Mouse (Mus musculus): ENCODE measurements around the gene Naaa. TPM values are rescaled to one million over a fixed set of nuclear protein-coding genes. Genes with fewer than 3 reads are reported as not detected.
A peak's percentile ranks its signal among the peaks of the same experiment; 100 is the strongest.

Gene Naaa
- polyA plus RNA-seq, 1 experiment from 2014 or later, result 13.3 TPM

DNA sequence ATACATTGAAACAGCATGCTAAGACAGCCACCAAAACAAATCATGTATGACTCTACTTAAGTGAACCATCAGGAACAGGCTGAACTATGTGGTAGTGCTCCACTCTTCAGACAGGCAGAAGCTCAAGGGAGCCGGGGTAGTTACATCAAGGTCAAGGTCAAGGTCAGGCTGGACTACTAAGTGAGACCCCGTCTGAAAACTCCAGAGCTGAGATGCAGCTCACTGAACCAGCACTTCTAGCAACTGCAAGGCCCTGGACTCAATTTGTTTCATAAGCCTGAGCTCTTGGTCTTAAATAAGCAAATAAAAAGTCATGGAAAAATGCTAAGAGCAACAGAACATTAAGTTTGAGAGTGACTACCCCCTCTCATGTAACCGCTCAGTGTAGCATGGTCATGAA lies 26.3 kb upstream of the Naaa start:
- Histone ChIP-seq H3K9ac (no peak overlapping the region), H3K27me3 (no peaks in the 10 kb centered on the region), H3K4me2 (replicated peaks) (no peak overlapping the region), H3K27ac (replicated peaks) (no peak overlapping the region), H3K36me3 (peaks cover 61% of the 10 kb centered on the region), H3K4me3 (replicated peaks) (no peak overlapping the region), H3K9me3 (replicated peaks) (no peaks in the 10 kb centered on the region), H3K4me1 (peaks cover 9% of the 10 kb centered on the region)
- WGBS, result 83% methylated on average over 3 of the region's 3 CpGs
- no peak for ATAC-seq (ENCODE audit: insufficient number of reproducible peaks, low FRiP score, low TSS enrichment, low read depth)

DNA sequence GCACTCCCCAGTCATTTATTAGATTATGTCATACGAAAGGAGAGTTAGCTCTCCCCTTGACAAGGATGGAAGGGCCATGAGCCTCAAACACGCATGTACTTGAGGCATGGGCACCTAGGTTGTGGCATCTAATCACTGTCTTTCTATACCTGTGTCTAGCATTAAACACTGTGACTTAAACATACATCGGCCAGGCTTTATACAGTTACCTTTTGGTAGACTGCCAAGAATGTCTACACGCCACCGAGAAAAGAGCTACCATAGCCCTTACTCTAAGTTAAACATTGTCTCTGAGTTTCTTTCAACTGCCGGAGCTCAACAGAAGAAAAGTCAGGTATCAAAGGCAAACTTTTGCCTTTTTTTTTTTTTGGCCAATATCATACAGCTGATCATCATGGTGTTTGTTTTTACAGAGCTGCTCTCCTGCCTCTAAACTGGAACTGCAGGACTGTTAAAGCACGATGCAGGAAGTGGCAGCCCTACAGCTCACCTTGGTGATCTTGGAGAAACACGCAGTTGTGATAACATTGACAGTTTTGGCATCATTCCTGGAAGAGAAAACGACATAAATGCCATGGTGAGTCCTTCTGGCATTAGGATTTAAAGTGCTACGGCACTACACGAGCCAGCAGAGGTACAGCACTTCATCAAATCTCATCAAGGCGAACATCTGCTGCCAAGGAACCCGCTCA lies 24.3 kb upstream of the Naaa start:
- Histone ChIP-seq H3K4me2 (replicated peaks) (no peak overlapping the region), H3K27ac (replicated peaks) (no peak overlapping the region), H3K9me3 (replicated peaks) (no peaks in the 10 kb centered on the region), H3K9ac (no peak overlapping the region), H3K27me3 (no peaks in the 10 kb centered on the region), H3K36me3 (peaks cover 75% of the 10 kb centered on the region), H3K4me1 (no peaks in the 10 kb centered on the region), H3K4me3 (replicated peaks) (no peak overlapping the region)
- no peak for ATAC-seq (ENCODE audit: insufficient number of reproducible peaks, low FRiP score, low TSS enrichment, low read depth)
- WGBS, result 89% methylated on average over 13 of the region's 13 CpGs

DNA sequence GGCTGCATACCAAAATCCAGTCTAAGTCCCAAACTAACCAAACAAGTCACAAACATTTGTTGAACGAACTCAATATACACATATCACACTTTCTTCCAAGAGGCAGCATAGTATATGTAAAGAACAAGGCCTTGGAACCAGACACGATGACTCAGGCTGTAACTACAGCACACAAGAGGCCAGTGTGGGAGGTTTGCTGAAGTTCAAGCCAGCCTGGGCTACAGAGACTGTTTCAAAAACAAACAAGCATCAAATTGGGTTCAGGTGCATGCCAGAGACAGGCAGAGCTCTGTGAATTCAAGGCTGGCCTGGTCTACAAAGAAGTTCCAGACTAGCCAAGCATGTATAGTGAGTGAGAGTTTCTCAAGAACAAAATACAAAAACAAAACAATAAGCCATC lies 16.6 kb upstream of the Naaa start:
- no peaks in the 10 kb centered on the region for H3K4me1 ChIP-seq
- H3K27me3 ChIP-seq, result no peaks in the 10 kb centered on the region
- ATAC-seq (ENCODE audit: insufficient number of reproducible peaks, low FRiP score, low TSS enrichment, low read depth), result no peak
- no peak overlapping the region for H3K27ac ChIP-seq (replicated peaks)
- H3K9ac ChIP-seq, result no peak overlapping the region
- peaks cover 91% of the 10 kb centered on the region for H3K36me3 ChIP-seq
- H3K9me3 ChIP-seq (replicated peaks), result no peaks in the 10 kb centered on the region
- H3K4me3 ChIP-seq (replicated peaks), result no peak overlapping the region
- WGBS, result 81% methylated on average over 2 of the region's 2 CpGs
- H3K4me2 ChIP-seq (replicated peaks), result no peak overlapping the region

DNA sequence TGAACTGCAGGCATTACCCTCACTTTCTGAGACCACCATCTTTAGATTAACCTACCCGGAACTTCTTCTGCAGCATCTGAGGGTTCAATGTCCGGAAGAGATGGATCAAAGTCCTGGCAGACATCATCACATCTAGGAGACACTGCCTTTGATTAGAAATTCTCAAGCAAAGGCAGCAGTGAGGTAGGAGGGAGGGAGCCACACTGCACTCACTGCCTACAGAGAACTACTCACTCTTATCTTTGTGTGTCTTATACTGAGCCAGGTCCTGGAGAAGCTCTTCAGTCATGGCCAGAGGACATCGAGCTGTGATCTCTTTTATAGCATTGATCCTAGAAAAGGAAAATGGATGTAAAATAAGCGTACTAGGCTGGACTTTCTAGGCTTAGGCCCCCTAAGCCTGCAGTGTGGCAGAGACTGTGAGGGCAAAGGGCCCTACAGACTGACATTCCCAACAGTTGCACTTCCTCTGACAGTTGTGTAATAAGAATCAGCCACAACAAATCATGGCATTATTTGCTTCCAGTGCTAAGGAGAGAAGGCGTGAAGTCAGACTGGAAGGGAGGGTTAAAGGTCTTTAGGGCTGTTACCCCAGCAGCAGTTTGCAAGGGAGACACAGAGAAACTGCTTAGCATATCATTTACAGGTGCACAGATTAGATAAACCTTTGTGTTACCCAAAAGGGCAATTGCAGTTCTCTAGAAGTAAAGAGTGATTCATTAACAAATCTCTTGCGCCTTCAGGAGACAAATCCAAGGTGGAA lies 13.9 kb upstream of the Naaa start:
- Histone ChIP-seq H3K4me1 (no peaks in the 10 kb centered on the region), H3K9me3 (replicated peaks) (no peaks in the 10 kb centered on the region), H3K9ac (no peak overlapping the region), H3K27me3 (no peaks in the 10 kb centered on the region), H3K4me2 (replicated peaks) (no peak overlapping the region), H3K27ac (replicated peaks) (no peak overlapping the region), H3K36me3 (peaks cover 94% of the 10 kb centered on the region), H3K4me3 (replicated peaks) (no peak overlapping the region)
- no peak for ATAC-seq (ENCODE audit: insufficient number of reproducible peaks, low FRiP score, low TSS enrichment, low read depth)
- WGBS, result 89% methylated on average over 6 of the region's 6 CpGs

DNA sequence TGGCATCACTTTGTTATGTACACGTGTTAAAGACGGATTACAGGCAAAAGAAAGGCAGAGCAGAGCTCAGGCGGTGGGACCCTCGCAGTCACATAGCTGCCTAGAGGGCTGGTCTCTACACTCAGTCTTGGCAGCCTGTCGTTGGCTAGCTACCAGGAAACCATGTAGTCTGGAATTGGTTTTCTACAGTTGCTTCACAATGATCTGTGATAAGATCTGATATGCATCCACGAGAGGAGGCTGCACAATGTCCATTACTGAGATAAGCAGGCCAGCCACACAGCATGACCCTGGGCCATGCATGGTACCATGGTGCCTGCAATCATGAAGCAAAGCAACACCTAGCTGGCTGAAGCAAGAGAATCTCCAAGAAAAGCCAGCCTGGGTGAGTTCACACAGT lies 9.9 kb upstream of the Naaa start:
- H3K9me3 ChIP-seq (replicated peaks), result no peaks in the 10 kb centered on the region
- H3K27me3 ChIP-seq, result no peaks in the 10 kb centered on the region
- peaks cover 72% of the 10 kb centered on the region for H3K36me3 ChIP-seq
- no peak overlapping the region for H3K9ac ChIP-seq
- H3K4me3 ChIP-seq (replicated peaks), result no peak overlapping the region
- WGBS, result 73% methylated on average over 6 of the region's 6 CpGs
- H3K4me1 ChIP-seq, result no peaks in the 10 kb centered on the region
- no peak for ATAC-seq (ENCODE audit: insufficient number of reproducible peaks, low FRiP score, low TSS enrichment, low read depth)
- H3K27ac ChIP-seq (replicated peaks), result no peak overlapping the region
- H3K4me2 ChIP-seq (replicated peaks), result no peak overlapping the region

DNA sequence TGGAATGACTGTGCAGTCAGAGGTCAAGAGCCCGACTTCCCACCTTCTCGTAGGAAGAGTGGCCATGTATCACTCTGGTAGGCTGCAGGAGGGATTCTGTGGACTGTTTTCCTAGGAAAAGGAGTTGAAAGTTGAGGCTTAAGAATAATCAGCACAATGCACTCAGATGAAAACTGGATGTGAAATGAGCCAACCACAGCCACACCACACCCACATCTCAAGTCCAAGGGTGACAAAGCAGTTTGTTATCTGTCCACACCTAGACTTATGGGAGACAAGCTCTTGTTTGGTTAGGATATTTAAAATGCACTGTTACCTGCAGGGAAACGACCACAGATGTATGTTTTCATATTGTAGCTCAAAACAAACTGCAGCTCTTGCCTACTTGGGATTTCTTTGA lies 5.1 kb upstream of the Naaa start:
- Histone ChIP-seq H3K9ac (no peak overlapping the region), H3K27ac (replicated peaks) (no peak overlapping the region), H3K36me3 (peaks cover 28% of the 10 kb centered on the region), H3K4me2 (replicated peaks) (no peak overlapping the region), H3K27me3 (no peaks in the 10 kb centered on the region), H3K9me3 (replicated peaks) (no peaks in the 10 kb centered on the region), H3K4me1 (peaks cover 14% of the 10 kb centered on the region), H3K4me3 (replicated peaks) (no peak overlapping the region)
- ATAC-seq (ENCODE audit: insufficient number of reproducible peaks, low FRiP score, low TSS enrichment, low read depth), result no peak
- WGBS, result 65% methylated on average over 3 of the region's 3 CpGs

DNA sequence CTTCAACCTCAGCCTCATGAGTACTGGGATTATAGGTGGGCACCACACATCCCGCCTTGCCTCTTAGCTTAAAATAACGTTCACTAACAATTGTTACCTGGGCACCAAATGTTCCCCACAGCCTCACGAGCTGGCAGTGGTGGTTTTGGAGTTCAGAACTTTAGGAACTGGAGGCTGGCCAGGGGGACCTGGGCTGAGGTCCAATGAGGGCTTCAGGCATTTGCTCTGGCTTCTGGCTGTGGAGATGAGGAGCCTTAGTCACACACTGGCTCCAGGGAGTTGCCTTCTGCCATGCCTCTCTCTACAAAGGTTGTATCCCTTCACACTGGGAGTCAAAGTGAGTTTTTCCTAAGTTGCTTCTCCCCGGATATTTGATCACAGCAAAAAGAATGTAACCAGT lies 4.6 kb upstream of the Naaa start:
- no peaks in the 10 kb centered on the region for H3K9me3 ChIP-seq (replicated peaks)
- peaks cover 22% of the 10 kb centered on the region for H3K36me3 ChIP-seq
- H3K27me3 ChIP-seq, result no peaks in the 10 kb centered on the region
- no peak overlapping the region for H3K27ac ChIP-seq (replicated peaks)
- H3K4me1 ChIP-seq, result peaks cover 14% of the 10 kb centered on the region
- H3K9ac ChIP-seq, result no peak overlapping the region
- ATAC-seq (ENCODE audit: insufficient number of reproducible peaks, low FRiP score, low TSS enrichment, low read depth), result no peak
- H3K4me3 ChIP-seq (replicated peaks), result no peak overlapping the region
- WGBS, result 68% methylated on average over 4 of the region's 4 CpGs
- H3K4me2 ChIP-seq (replicated peaks), result no peak overlapping the region

DNA sequence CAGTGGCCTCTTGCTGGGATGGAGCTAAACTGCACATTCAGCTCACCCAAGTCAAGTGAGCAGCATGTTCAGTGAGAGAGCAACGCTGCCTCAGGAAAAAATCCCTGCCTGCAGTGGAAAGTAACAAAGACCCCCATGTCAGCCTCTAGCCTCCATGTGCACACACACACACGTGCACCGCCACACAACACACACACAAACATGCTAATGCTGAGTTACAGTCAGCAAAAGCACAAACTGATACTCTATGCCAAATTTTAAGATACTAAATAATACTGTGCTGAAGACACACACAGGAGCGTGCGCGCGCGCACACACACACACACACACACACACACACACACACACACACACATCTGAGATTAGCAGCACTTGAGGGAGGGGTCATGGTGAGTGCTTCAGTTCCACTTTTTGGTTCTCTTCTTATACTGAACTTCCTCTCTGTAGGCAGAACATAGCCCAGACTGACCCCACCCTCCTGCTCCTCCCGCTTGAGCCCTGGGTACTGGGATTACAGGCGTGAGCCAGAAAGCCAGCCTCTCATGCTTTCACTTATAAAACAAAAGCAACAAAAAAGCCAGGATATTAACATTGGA lies 1.1 kb upstream of the Naaa start:
- no peak overlapping the region for H3K9ac ChIP-seq
- H3K4me3 ChIP-seq (replicated peaks), result no peak overlapping the region
- H3K9me3 ChIP-seq (replicated peaks), result no peaks in the 10 kb centered on the region
- peaks cover 14% of the 10 kb centered on the region for H3K4me1 ChIP-seq
- no peaks in the 10 kb centered on the region for H3K36me3 ChIP-seq
- 76% methylated on average over 10 of the region's 10 CpGs for WGBS
- no peak overlapping the region for H3K27ac ChIP-seq (replicated peaks)
- 0 out of 2 replicates have a peak overlapping the region, but pooled peaks have one; percentile 94 for H3K4me2 ChIP-seq (replicated peaks)
- no peak for ATAC-seq (ENCODE audit: insufficient number of reproducible peaks, low FRiP score, low TSS enrichment, low read depth)
- no peaks in the 10 kb centered on the region for H3K27me3 ChIP-seq

DNA sequence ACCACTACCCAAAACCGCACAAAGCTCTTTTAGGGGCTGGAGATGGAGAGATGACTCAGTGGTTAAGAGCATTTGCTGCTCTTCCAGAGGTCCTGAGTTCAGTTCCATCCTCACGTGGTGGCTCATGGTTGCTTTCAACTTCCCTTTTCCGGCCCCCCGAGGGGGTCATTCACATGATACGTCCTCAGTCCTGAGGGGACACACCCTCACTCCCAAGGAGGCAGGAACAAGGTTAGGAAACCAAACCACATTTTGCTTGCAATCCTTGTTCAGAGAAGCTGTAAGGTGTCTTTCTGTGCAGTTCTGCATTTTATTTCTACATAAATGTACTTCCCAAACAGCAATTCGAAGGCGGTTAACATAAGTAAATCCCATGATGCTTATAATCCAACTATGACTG lies 7.5 kb downstream of the Naaa start:
- H3K27me3 ChIP-seq, result no peaks in the 10 kb centered on the region
- H3K4me1 ChIP-seq, result no peaks in the 10 kb centered on the region
- no peaks in the 10 kb centered on the region for H3K9me3 ChIP-seq (replicated peaks)
- H3K4me2 ChIP-seq (replicated peaks), result no peak overlapping the region
- H3K27ac ChIP-seq (replicated peaks), result no peak overlapping the region
- no peak overlapping the region for H3K9ac ChIP-seq
- ATAC-seq (ENCODE audit: insufficient number of reproducible peaks, low FRiP score, low TSS enrichment, low read depth), result no peak
- 83% methylated on average over 7 of the region's 7 CpGs for WGBS
- H3K4me3 ChIP-seq (replicated peaks), result no peak overlapping the region
- no peaks in the 10 kb centered on the region for H3K36me3 ChIP-seq

DNA sequence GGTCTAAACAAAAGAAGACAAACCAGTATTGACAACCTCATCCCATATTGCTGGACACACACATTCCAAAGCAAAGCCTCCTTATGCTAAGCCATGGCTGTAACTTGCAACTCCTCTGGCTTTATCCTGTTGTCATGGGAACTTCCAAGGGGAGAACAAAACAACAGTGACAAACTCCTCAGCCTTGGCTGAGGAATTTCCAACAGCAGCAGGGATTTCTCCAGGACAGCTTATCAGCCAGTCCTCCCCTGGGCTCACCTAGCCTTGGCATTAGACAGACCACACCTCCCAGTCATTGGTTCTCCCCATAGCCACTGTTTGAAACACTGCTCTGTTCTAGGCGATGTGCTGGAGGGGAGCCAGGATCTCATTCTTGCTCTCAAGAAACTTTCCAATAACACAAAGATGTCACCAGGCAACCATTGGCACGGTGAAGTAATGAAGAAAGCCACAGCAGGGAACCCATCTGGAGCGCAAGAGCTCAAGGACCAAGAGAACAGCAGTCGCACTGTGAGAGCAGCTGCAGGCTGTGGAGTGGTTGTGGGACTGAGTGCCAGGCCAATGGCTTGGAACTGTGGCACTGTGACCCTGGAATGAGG lies 14.1 kb downstream of the Naaa start:
- Histone ChIP-seq H3K4me1 (no peaks in the 10 kb centered on the region), H3K4me3 (replicated peaks) (no peak overlapping the region), H3K27ac (replicated peaks) (no peak overlapping the region), H3K36me3 (no peaks in the 10 kb centered on the region), H3K4me2 (replicated peaks) (no peak overlapping the region), H3K9me3 (replicated peaks) (no peaks in the 10 kb centered on the region), H3K9ac (no peak overlapping the region), H3K27me3 (0 out of 2 replicates have a peak, but pooled peaks cover 4% of the 10 kb centered on the region)
- 21% methylated on average over 4 of the region's 4 CpGs for WGBS
- ATAC-seq (ENCODE audit: insufficient number of reproducible peaks, low FRiP score, low TSS enrichment, low read depth), result peak; percentile 67; the same call in 1 of the 2 replicates

DNA sequence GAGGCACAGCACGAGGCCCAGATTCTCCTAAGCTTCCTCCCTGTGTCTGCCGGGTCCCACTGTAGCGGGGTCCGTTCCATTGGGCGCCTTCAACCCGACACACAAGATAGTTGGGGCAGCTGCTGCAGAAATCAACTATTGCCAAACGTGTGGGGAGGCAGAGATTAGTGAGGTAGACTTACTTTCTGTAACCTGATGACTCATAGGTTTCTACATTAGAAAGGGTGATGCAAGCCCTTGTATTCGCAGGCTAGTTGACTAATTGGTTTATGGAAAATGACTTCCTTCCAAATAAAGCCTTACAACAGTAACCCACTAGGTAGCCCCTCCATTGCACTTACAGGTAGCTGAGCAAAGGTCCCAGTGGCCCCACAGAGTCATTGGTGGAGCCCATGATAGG lies 15.3 kb downstream of the Naaa start:
- H3K9ac ChIP-seq, result no peak overlapping the region
- H3K27me3 ChIP-seq, result 0 out of 2 replicates have a peak, but pooled peaks cover 9% of the 10 kb centered on the region
- H3K9me3 ChIP-seq (replicated peaks), result no peaks in the 10 kb centered on the region
- H3K4me2 ChIP-seq (replicated peaks), result no peak overlapping the region
- ATAC-seq (ENCODE audit: insufficient number of reproducible peaks, low FRiP score, low TSS enrichment, low read depth), result no peak
- H3K4me3 ChIP-seq (replicated peaks), result no peak overlapping the region
- WGBS, result 79% methylated on average over 8 of the region's 8 CpGs
- H3K27ac ChIP-seq (replicated peaks), result no peak overlapping the region
- H3K4me1 ChIP-seq, result no peaks in the 10 kb centered on the region
- H3K36me3 ChIP-seq, result no peaks in the 10 kb centered on the region
